Mouse (Mus musculus) liver, adult 2 months (tissue): ENCODE data around the gene Pdzd2. TPM values are rescaled to one million over a fixed set of nuclear protein-coding genes. Genes with fewer than 3 reads are reported as not detected.

Experiments
- DNase-seq: peaks from one replicate; pipeline ENCODE4 v3.0.0-alpha.2; 2011; ENCODE audit warnings: low read depth, low spot score; ENCODE audit errors: extremely low read depth
- H3K27ac ChIP-seq: fragments of 200-500 bp; replicated peaks from 2 replicates; pipeline ENCODE4 v1.5.1; 2012; ENCODE audit warnings: low read depth, mild to moderate bottlenecking, control low read depth, inconsistent platforms, low read length; ENCODE audit not compliant: insufficient read depth
- H3K27me3 ChIP-seq: fragments of 200-500 bp; 2 replicates; pipeline ENCODE4 v1.6.1; 2012; ENCODE audit warnings: mild to moderate bottlenecking, moderate library complexity, low read length, inconsistent platforms; ENCODE audit not compliant: control insufficient read depth, insufficient read depth
- H3K36me3 ChIP-seq: fragments of 200-500 bp; 2 replicates; pipeline ENCODE4 v1.6.1; 2012; ENCODE audit warnings: low read length, inconsistent platforms; ENCODE audit not compliant: control insufficient read depth, insufficient read depth
- H3K4me1 ChIP-seq: fragments of 200-500 bp; 2 replicates; pipeline ENCODE4 v1.6.1; 2011; ENCODE audit warnings: low read length; ENCODE audit not compliant: control insufficient read depth, insufficient read depth
- H3K4me3 ChIP-seq: fragments of 200-500 bp; 2 replicates; pipeline ENCODE4 v1.5.1; 2011; ENCODE audit warnings: low read depth, mild to moderate bottlenecking, control low read depth, low read length, moderate library complexity; ENCODE audit not compliant: insufficient read depth
- H3K79me2 ChIP-seq: fragments of 200-500 bp; 2 replicates; pipeline ENCODE4 v1.6.1; 2012; ENCODE audit warnings: inconsistent platforms, mild to moderate bottlenecking, low read length, moderate library complexity; ENCODE audit not compliant: control insufficient read depth, insufficient read depth
- H3K9ac ChIP-seq: fragments of 200-500 bp; 2 replicates; pipeline ENCODE4 v1.6.1; 2012; ENCODE audit warnings: low read depth, mild to moderate bottlenecking, control low read depth, inconsistent platforms, low read length
- CTCF ChIP-seq: fragments of 200-500 bp; IDR thresholded peaks from 2 replicates; pipeline ENCODE4 v1.5.1; 2011; ENCODE audit warnings: low read depth, low read length, control low read depth
- POLR2A ChIP-seq: fragments of 200-500 bp; IDR thresholded peaks from 2 replicates; pipeline ENCODE4 v1.6.1; 2011; ENCODE audit warnings: low read length, control low read depth; ENCODE audit not compliant: insufficient read depth; ENCODE audit errors: extremely low read depth
- WGBS: fragments of 180-500 bp; shearing (Covaris S2); methylation state at CpG from one replicate; pipeline ENCODE4 v1.1.7; 2018; 5-methylcytosine and 5-hydroxymethylcytosine counted together
- polyA plus RNA-seq: library from polyadenylated mRNA; depleted of rRNA; stranded (reverse); fragments of >200 nt; gene quantifications from 2 replicates; pipeline ENCODE4 v1.2.3, GENCODE M21; 2012
- total RNA-seq: library from RNA; depleted of rRNA; stranded (reverse); fragments of >200 nt; gene quantifications from 2 replicates; pipeline ENCODE4 v1.2.3, GENCODE M21; 2014

Pdzd2 gene
- total and polyA plus RNA-seq, 2 experiments, result 0.11 to 0.74 TPM

DNA sequence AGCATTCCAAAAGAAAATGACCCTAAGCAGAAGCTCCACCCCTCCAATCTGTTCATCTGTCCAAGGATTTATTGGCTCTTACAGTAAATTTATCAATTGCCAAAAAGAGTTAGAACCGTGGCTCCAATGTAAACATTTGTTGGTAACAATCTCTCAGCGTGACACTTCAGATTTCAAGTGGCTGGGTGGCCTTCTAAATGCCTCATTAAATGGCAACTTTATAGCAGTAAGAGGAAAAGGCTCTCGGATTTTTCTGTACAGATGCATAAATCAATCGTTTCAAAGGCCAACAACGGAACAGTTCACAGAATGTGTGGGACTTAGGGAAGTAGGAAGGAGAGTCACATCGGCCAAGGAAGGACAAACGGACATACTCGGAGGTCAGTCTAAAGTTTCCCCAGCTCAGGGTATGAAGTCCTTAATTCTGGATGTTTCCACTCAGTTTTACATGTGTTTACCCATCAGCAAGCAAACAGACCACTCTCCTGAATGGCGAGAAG lies 222.4 kb downstream of the Pdzd2 start:
- Histone ChIP-seq H3K4me1 (no peaks in the 10 kb centered on the region), H3K79me2 (no peaks in the 10 kb centered on the region), H3K27ac (no peak overlapping the region), H3K9ac (no peak overlapping the region), H3K36me3 (no peaks in the 10 kb centered on the region), H3K27me3 (no peaks in the 10 kb centered on the region), H3K4me3 (no peak overlapping the region)
- TF ChIP-seq CTCF, result no peak
- no peak for TF ChIP-seq POLR2A
- WGBS, result 73% methylated on average over 9 of the region's 9 CpGs
- DNase-seq, result no peak

DNA sequence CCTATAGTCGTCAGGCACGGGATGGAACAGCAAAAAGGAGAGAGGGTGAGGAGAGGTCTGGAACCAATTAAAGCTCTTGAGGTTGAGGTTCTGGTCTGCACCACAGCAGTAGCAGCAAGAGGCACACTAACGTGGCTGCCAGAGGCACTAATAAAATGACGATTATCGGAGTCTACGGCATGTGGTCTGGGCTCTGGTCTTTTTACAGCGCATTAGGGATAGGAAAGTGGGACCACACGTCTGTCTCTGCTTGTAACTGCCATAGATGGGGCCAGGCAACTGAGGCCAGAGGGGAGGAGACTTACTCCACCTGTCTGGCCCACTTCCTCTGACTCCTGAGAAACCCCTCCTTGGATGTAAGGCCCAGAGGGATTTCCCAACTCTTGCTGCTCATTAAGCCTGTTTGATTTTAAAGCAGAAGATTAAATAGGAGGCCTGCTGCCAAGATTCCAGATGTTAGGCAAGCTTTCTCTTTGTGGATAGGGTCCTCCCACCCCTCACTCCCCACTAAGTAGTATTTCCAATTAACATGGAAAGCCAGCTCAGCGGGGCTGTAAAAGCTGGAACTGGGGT lies 224.4 kb downstream of the Pdzd2 start:
- no peak overlapping the region for H3K4me3 ChIP-seq
- WGBS, result 73% methylated on average over 9 of the region's 9 CpGs
- H3K9ac ChIP-seq, result no peak overlapping the region
- no peak overlapping the region for H3K27ac ChIP-seq
- no peak for DNase-seq
- no peaks in the 10 kb centered on the region for H3K36me3 ChIP-seq
- no peaks in the 10 kb centered on the region for H3K79me2 ChIP-seq
- TF ChIP-seq CTCF, result no peak
- TF ChIP-seq POLR2A, result no peak
- H3K27me3 ChIP-seq, result no peaks in the 10 kb centered on the region
- H3K4me1 ChIP-seq, result no peaks in the 10 kb centered on the region

DNA sequence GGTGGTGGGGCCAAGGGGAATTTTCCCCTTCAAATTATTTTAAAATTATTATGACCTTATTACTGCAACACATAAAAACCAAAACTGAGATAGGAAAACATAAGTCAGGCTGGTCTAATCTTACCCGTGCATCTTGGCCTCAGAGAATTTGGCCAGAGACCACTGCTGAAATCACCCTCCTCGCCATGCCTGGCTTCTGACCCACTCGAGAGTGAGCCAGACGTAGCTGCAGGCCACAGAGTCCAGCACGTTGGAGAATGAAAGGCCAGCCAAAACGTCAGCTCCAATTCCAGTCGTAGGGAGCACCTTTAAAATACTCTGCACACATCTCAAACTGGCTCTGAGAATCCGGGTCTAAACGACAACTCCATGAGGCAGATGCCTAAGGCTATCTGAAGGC lies 226.2 kb downstream of the Pdzd2 start:
- no peaks in the 10 kb centered on the region for H3K36me3 ChIP-seq
- H3K79me2 ChIP-seq, result no peaks in the 10 kb centered on the region
- 81% methylated on average over 9 of the region's 9 CpGs for WGBS
- H3K4me3 ChIP-seq, result no peak overlapping the region
- H3K27ac ChIP-seq, result no peak overlapping the region
- H3K4me1 ChIP-seq, result no peaks in the 10 kb centered on the region
- H3K9ac ChIP-seq, result no peak overlapping the region
- TF ChIP-seq POLR2A (no peak), CTCF (no peak)
- DNase-seq, result no peak
- no peaks in the 10 kb centered on the region for H3K27me3 ChIP-seq

DNA sequence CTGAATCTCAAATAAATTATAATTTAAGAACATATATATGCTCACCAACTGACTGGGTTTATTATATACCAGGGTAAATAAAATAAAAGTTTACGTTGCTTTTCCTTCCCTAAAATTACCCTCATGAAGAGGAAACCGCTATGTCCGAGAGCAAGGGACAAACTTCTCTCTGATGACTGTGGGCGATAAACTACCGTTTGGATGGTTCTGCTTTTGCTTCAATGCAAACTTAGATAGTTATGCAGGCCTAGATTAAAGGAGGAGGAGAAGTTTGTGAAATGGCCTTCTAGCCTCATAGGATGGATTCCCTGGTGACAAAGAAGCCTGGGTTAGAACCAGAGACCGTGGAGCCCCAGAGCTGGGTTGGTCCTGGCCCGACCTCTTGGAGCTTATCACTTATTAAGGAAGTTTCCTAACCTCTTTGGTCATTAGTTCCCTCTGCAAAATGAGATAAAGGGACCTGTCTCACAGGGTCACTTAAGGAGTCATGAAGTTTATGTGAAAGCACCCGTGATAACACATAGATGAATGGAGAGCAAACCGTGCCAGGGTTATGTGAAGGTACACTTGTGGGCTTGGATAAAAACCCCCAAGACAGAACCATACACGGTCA lies 230.9 kb downstream of the Pdzd2 start:
- Histone ChIP-seq H3K9ac (no peak overlapping the region), H3K4me3 (no peak overlapping the region), H3K27me3 (no peaks in the 10 kb centered on the region; the same call in 1 of the 2 replicates), H3K4me1 (no peaks in the 10 kb centered on the region), H3K79me2 (no peaks in the 10 kb centered on the region), H3K27ac (no peak overlapping the region), H3K36me3 (no peaks in the 10 kb centered on the region)
- 82% methylated on average over 10 of the region's 10 CpGs for WGBS
- DNase-seq, result no peak
- TF ChIP-seq CTCF (no peak), POLR2A (no peak)

DNA sequence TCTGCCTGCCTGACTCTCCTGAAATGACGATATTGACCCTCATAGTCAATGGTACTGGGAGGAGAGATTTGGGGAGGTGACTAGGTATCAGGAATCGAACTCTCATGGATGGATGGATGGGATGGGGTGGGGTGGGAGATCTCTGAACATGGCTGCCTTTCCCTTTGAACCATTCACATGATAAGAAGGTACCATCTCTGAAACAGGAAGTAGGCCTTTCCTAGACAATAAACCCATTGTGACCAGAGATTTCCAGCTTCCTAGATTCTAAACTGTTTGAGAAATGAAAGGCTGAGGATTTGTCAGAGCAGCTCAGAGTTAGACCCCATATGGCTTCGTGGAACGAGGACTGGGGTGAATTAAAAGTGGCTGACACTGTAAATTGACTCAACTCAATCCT lies 232.2 kb downstream of the Pdzd2 start:
- no peaks in the 10 kb centered on the region for H3K4me1 ChIP-seq
- WGBS, result 83% methylated on average over 4 of the region's 4 CpGs
- no peaks in the 10 kb centered on the region for H3K79me2 ChIP-seq
- H3K27ac ChIP-seq, result no peak overlapping the region
- no peak for TF ChIP-seq POLR2A
- TF ChIP-seq CTCF, result no peak
- H3K4me3 ChIP-seq, result no peak overlapping the region
- H3K9ac ChIP-seq, result no peak overlapping the region
- no peak for DNase-seq
- H3K36me3 ChIP-seq, result no peaks in the 10 kb centered on the region
- no peaks in the 10 kb centered on the region; the same call in 1 of the 2 replicates for H3K27me3 ChIP-seq

DNA sequence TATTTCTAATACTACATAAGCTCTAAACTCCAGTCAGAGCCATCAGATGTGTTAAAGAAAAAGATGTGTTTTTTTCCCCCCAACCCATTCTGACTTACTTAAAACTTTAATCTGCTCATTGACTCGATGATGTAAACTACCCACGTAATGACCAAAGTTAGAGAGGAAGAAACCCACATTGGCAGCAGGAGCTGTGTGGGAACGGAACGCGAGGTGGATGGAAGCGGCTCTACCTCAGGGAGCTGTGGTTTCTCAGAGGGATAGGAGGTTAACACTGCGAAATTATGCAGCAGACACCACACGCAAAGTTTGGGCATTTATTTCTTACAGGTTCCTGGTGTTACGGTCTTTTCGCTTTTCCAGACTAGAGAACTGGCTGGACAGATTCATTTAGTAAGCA lies 233.2 kb downstream of the Pdzd2 start:
- DNase-seq, result no peak
- no peak overlapping the region for H3K27ac ChIP-seq
- no peaks in the 10 kb centered on the region; the same call in 1 of the 2 replicates for H3K27me3 ChIP-seq
- TF ChIP-seq CTCF, result no peak
- no peak for TF ChIP-seq POLR2A
- no peaks in the 10 kb centered on the region for H3K4me1 ChIP-seq
- H3K36me3 ChIP-seq, result no peaks in the 10 kb centered on the region
- no peak overlapping the region for H3K4me3 ChIP-seq
- H3K79me2 ChIP-seq, result no peaks in the 10 kb centered on the region
- WGBS, result 92% methylated on average over 10 of the region's 10 CpGs
- H3K9ac ChIP-seq, result no peak overlapping the region
